Mouse (Mus musculus) embryonic facial prominence, embryonic 15.5 days (tissue): ENCODE data around the gene Cdk17. TPM values are rescaled to one million over a fixed set of nuclear protein-coding genes. Genes with fewer than 3 reads are reported as not detected.

Experiments used
- ATAC-seq: fragments of 200-750 bp; cut with Nextera tagmentation; 2 replicates; pipeline ENCODE4 v1.8.0; 2017; ENCODE audit warnings: low read depth, moderate TSS enrichment; ENCODE audit not compliant: insufficient number of reproducible peaks, low FRiP score, low TSS enrichment
- H3K27ac ChIP-seq: fragments of 300-500 bp; sonication (generic); replicated peaks from 2 replicates; pipeline ENCODE4 v1.5.1; 2015; ENCODE audit warnings: mild to moderate bottlenecking, inconsistent platforms
- H3K27me3 ChIP-seq: fragments of 300-500 bp; sonication (generic); 2 replicates; pipeline ENCODE4 v1.6.1; 2015; ENCODE audit warnings: inconsistent platforms
- H3K36me3 ChIP-seq: fragments of 300-500 bp; sonication (generic); 2 replicates; pipeline ENCODE4 v1.6.1; 2015; ENCODE audit warnings: mild to moderate bottlenecking, inconsistent platforms
- H3K4me1 ChIP-seq: fragments of 300-500 bp; sonication (generic); 2 replicates; pipeline ENCODE4 v1.6.1; 2015; ENCODE audit warnings: inconsistent platforms
- H3K4me2 ChIP-seq: fragments of 300-500 bp; sonication (generic); replicated peaks from 2 replicates; pipeline ENCODE4 v1.6.1; 2015; ENCODE audit warnings: mild to moderate bottlenecking, inconsistent platforms
- H3K4me3 ChIP-seq: fragments of 300-500 bp; sonication (generic); replicated peaks from 2 replicates; pipeline ENCODE4 v1.5.1; 2015; ENCODE audit warnings: mild to moderate bottlenecking, inconsistent platforms
- H3K9ac ChIP-seq: fragments of 300-500 bp; sonication (generic); 2 replicates; pipeline ENCODE4 v1.6.1; 2015; ENCODE audit warnings: inconsistent platforms
- H3K9me3 ChIP-seq: fragments of 300-500 bp; sonication (generic); replicated peaks from 2 replicates; pipeline ENCODE4 v1.6.1; 2016; ENCODE audit warnings: inconsistent platforms
- WGBS: fragments of 180-500 bp; shearing (Covaris S2); methylation state at CpG from one replicate; pipeline ENCODE4 v1.1.7; 2015; 5-methylcytosine and 5-hydroxymethylcytosine counted together
- polyA plus RNA-seq: library from polyadenylated mRNA; unstranded; fragments of >200 nt; fragmentation: Nextera tagmentation; extraction: Ambion mirVana; gene quantifications from 2 replicates; pipeline ENCODE4 v1.2.1, GENCODE M21; 2015

Gene Cdk17
- polyA plus RNA-seq, 1 experiment from 2014 or later: 16.8 TPM

GRCm38 (mm10) chr10:93123957-93124613 is 36.6 kb upstream of the Cdk17 start:
- 49% methylated on average over 12 of the region's 12 CpGs for WGBS
- Histone ChIP-seq H3K27ac (0 out of 2 replicates have a peak overlapping the region, but pooled peaks have one; percentile 22), H3K9me3 (no peaks in the 10 kb centered on the region), H3K27me3 (no peaks in the 10 kb centered on the region), H3K4me1 (0 out of 2 replicates have a peak, but pooled peaks cover 3% of the 10 kb centered on the region), H3K36me3 (no peaks in the 10 kb centered on the region), H3K4me2 (no peak overlapping the region), H3K9ac (no peak overlapping the region), H3K4me3 (no peak overlapping the region)
- no peak for ATAC-seq

GRCm38 (mm10) chr10:93126025-93126424 is 34.6 kb upstream of the Cdk17 start:
- Histone ChIP-seq H3K36me3 (no peaks in the 10 kb centered on the region), H3K9ac (no peak overlapping the region)
- WGBS: 81% methylated on average over 3 of the region's 3 CpGs

GRCm38 (mm10) chr10:93128566-93128965 is 32.1 kb upstream of the Cdk17 start:
- Histone ChIP-seq H3K4me2 (no peak overlapping the region), H3K27ac (no peak overlapping the region), H3K9me3 (no peaks in the 10 kb centered on the region), H3K36me3 (no peaks in the 10 kb centered on the region), H3K4me3 (no peak overlapping the region), H3K4me1 (0 out of 2 replicates have a peak, but pooled peaks cover 3% of the 10 kb centered on the region), H3K27me3 (no peaks in the 10 kb centered on the region), H3K9ac (no peak overlapping the region)
- ATAC-seq: no peak
- WGBS: 73% methylated on average over 2 of the region's 2 CpGs

More at GRCm38 (mm10) chr10:93126025-93126424, 34.6 kb upstream of the Cdk17 start:
- H3K27me3 ChIP-seq: no peaks in the 10 kb centered on the region
- no peaks in the 10 kb centered on the region for H3K9me3 ChIP-seq
- H3K4me3 ChIP-seq: no peak overlapping the region
- H3K4me2 ChIP-seq: no peak overlapping the region
- H3K4me1 ChIP-seq: 0 out of 2 replicates have a peak, but pooled peaks cover 3% of the 10 kb centered on the region
- no peak overlapping the region for H3K27ac ChIP-seq
- no peak for ATAC-seq

GRCm38 (mm10) chr10:93129345-93129744 is 31.3 kb upstream of the Cdk17 start:
- Histone ChIP-seq H3K27me3 (no peaks in the 10 kb centered on the region), H3K4me1 (0 out of 2 replicates have a peak, but pooled peaks cover under 1% of the 10 kb centered on the region), H3K27ac (no peak overlapping the region), H3K4me2 (no peak overlapping the region), H3K9me3 (no peaks in the 10 kb centered on the region), H3K9ac (no peak overlapping the region), H3K36me3 (no peaks in the 10 kb centered on the region), H3K4me3 (no peak overlapping the region)
- ATAC-seq: no peak
- WGBS: 57% methylated on average over 1 of the region's 1 CpGs

GRCm38 (mm10) chr10:93129904-93130455 is 30.7 kb upstream of the Cdk17 start:
- no peaks in the 10 kb centered on the region for H3K4me1 ChIP-seq
- no peak overlapping the region for H3K9ac ChIP-seq
- no peaks in the 10 kb centered on the region for H3K27me3 ChIP-seq
- H3K27ac ChIP-seq: no peak overlapping the region
- WGBS: 65% methylated on average over 9 of the region's 9 CpGs
- ATAC-seq: no peak
- H3K4me3 ChIP-seq: no peak overlapping the region
- no peaks in the 10 kb centered on the region for H3K9me3 ChIP-seq
- no peaks in the 10 kb centered on the region for H3K36me3 ChIP-seq
- H3K4me2 ChIP-seq: no peak overlapping the region

- Histone ChIP-seq H3K9ac (no peak overlapping the region), H3K4me2 (no peak overlapping the region), H3K4me1 (no peaks in the 10 kb centered on the region), H3K9me3 (no peaks in the 10 kb centered on the region), H3K4me3 (no peak overlapping the region), H3K36me3 (no peaks in the 10 kb centered on the region), H3K27ac (0 out of 2 replicates have a peak overlapping the region, but pooled peaks have one; percentile 55), H3K27me3 (no peaks in the 10 kb centered on the region)
- ATAC-seq: no peak
- 57% methylated on average over 10 of the region's 10 CpGs for WGBS
Measured at GRCm38 (mm10) chr10:93130456-93130940, 30.2 kb upstream of the Cdk17 start.

- Histone ChIP-seq H3K4me2 (no peak overlapping the region), H3K4me3 (no peak overlapping the region), H3K9me3 (no peaks in the 10 kb centered on the region), H3K9ac (no peak overlapping the region), H3K27ac (no peak overlapping the region), H3K4me1 (no peaks in the 10 kb centered on the region), H3K27me3 (no peaks in the 10 kb centered on the region), H3K36me3 (no peaks in the 10 kb centered on the region)
- WGBS: 88% methylated on average over 9 of the region's 9 CpGs
- ATAC-seq: no peak
Measured at GRCm38 (mm10) chr10:93131865-93132566, 28.7 kb upstream of the Cdk17 start.

GRCm38 (mm10) chr10:93138730-93139129 is 21.9 kb upstream of the Cdk17 start:
- no peaks in the 10 kb centered on the region for H3K9me3 ChIP-seq
- no peak overlapping the region for H3K4me2 ChIP-seq
- 79% methylated on average over 3 of the region's 3 CpGs for WGBS
- no peaks in the 10 kb centered on the region for H3K36me3 ChIP-seq
- ATAC-seq: no peak
- no peaks in the 10 kb centered on the region for H3K4me1 ChIP-seq
- no peak overlapping the region for H3K4me3 ChIP-seq
- H3K27ac ChIP-seq: no peak overlapping the region
- no peak overlapping the region for H3K9ac ChIP-seq
- no peaks in the 10 kb centered on the region for H3K27me3 ChIP-seq

GRCm38 (mm10) chr10:93140778-93141177 is 19.9 kb upstream of the Cdk17 start:
- Histone ChIP-seq H3K9me3 (no peaks in the 10 kb centered on the region), H3K27ac (no peak overlapping the region), H3K4me2 (no peak overlapping the region), H3K4me3 (no peak overlapping the region), H3K9ac (no peak overlapping the region), H3K4me1 (no peaks in the 10 kb centered on the region), H3K36me3 (no peaks in the 10 kb centered on the region), H3K27me3 (no peaks in the 10 kb centered on the region)
- ATAC-seq: no peak
- WGBS: 34% methylated on average over 4 of the region's 4 CpGs

- Histone ChIP-seq H3K27me3 (no peaks in the 10 kb centered on the region), H3K36me3 (no peaks in the 10 kb centered on the region), H3K4me2 (no peak overlapping the region), H3K27ac (no peak overlapping the region), H3K9ac (no peak overlapping the region), H3K9me3 (no peaks in the 10 kb centered on the region), H3K4me1 (no peaks in the 10 kb centered on the region), H3K4me3 (no peak overlapping the region)
- 30% methylated on average over 8 of the region's 8 CpGs for WGBS
- no peak for ATAC-seq
Measured at GRCm38 (mm10) chr10:93142600-93143284, 17.9 kb upstream of the Cdk17 start.
